Mouse (Mus musculus) layer of hippocampus, adult 8-10 months (tissue): Measurements from ENCODE around the gene Axl. TPM values are rescaled to one million over a fixed set of nuclear protein-coding genes. Genes with fewer than 3 reads are reported as not detected.
"Not testable (repeated sequence)": the region's sequence is repeated elsewhere in the genome, so short reads cannot be mapped to it uniquely, and the experiment has no call there.

Source experiments
- DNase-seq, 2 experiments: peaks; one replicate each; pipeline ENCODE4 v3.0.0; 2022; ENCODE audit warnings: low spot score in 2 of 2
- total RNA-seq, 4 experiments: library from RNA; stranded (reverse); gene quantifications; 2 replicates each; pipeline ENCODE4 v1.2.4; 2022

Axl gene
- total RNA-seq, 4 experiments from 2014 or later: 40.7 to 75.5 (median 58.6) TPM

- DNase-seq: no peak
Measured at GRCm38 (mm10) chr7:25794775-25795174, 6.3 kb upstream of the Axl start.

- no peak for DNase-seq
Measured at GRCm38 (mm10) chr7:25793679-25794078, 5.2 kb upstream of the Axl start.

GRCm38 (mm10) chr7:25792966-25793365, 4.5 kb upstream of the Axl start:
- DNase-seq: not testable (repeated sequence)

- DNase-seq: no peak
Measured at GRCm38 (mm10) chr7:25790615-25791014, 2.1 kb upstream of the Axl start.

GRCm38 (mm10) chr7:25789129-25789440, 580 bp upstream of the Axl start:
- no peak for DNase-seq

- no peak for DNase-seq
Measured at GRCm38 (mm10) chr7:25787456-25788219, 867 bp downstream of the Axl start.

GRCm38 (mm10) chr7:25786974-25787373, 1.5 kb downstream of the Axl start:
- no peak for DNase-seq

GRCm38 (mm10) chr7:25785752-25786151, 2.8 kb downstream of the Axl start:
- no peak for DNase-seq

- no peak for DNase-seq
Measured at GRCm38 (mm10) chr7:25784808-25785207, 3.7 kb downstream of the Axl start.

- DNase-seq: no peak
Measured at GRCm38 (mm10) chr7:25783746-25784145, 4.8 kb downstream of the Axl start.

GRCm38 (mm10) chr7:25782744-25783143, 5.8 kb downstream of the Axl start:
- DNase-seq: no peak

- DNase-seq: no peak
Measured at GRCm38 (mm10) chr7:25781937-25782610, 6.4 kb downstream of the Axl start.

GRCm38 (mm10) chr7:25781321-25781936, 7.1 kb downstream of the Axl start:
- peak; percentile 72 to 77 for DNase-seq

GRCm38 (mm10) chr7:25780753-25781152, 7.8 kb downstream of the Axl start:
- no peak for DNase-seq

GRCm38 (mm10) chr7:25780021-25780420, 8.5 kb downstream of the Axl start:
- DNase-seq: no peak

GRCm38 (mm10) chr7:25768229-25768628, 20.3 kb downstream of the Axl start:
- DNase-seq: no peak

- no peak for DNase-seq
Measured at GRCm38 (mm10) chr7:25766108-25766507, 22.4 kb downstream of the Axl start.

GRCm38 (mm10) chr7:25764221-25764620, 24.3 kb downstream of the Axl start:
- DNase-seq: no peak

GRCm38 (mm10) chr7:25763678-25764077, 24.8 kb downstream of the Axl start:
- DNase-seq: no peak

- no peak for DNase-seq
Measured at GRCm38 (mm10) chr7:25761354-25761753, 27.2 kb downstream of the Axl start.

- DNase-seq: peak; percentile 86 to 90
Measured at GRCm38 (mm10) chr7:25756011-25756410, 32.5 kb downstream of the Axl start.

- DNase-seq: no peak
Measured at GRCm38 (mm10) chr7:25755468-25755833, 33.1 kb downstream of the Axl start.
